Mouse (Mus musculus) heart, postnatal 0 days (tissue): ENCODE measurements at regions not wholly inside any gene's neighbourhood (a gene's known extent, or its start where the extent isn't known, plus 50 kb on each side); places are given as distances from the start of the nearest gene placed in this dataset.

ENCODE experiments used
- CTCF ChIP-seq: IDR thresholded peaks from 2 replicates; pipeline ENCODE4 v1.5.1; 2016; ENCODE audit warnings: antibody characterized with exemption, control low read depth, low read depth
- EP300 ChIP-seq: IDR thresholded peaks from 2 replicates; pipeline ENCODE4 v1.6.1; 2016; ENCODE audit warnings: antibody characterized with exemption, low read depth

GRCm38 (mm10) chr10:49883444-49883843, 94.9 kb upstream of the Grik2 start:
- no peak for TF ChIP-seq CTCF
- TF ChIP-seq EP300 = no peak
